Mouse (Mus musculus) layer of hippocampus, adult 9-11 months (tissue): ENCODE data around the gene Ccnjl.

Source experiments
- DNase-seq: peaks from one replicate; pipeline ENCODE4 v3.0.0; 2022

The Ccnjl gene

GRCm38 (mm10) chr11:43569595-43569994 is 41.0 kb downstream of the Ccnjl start:
- peak; percentile 52 for DNase-seq

DNA sequence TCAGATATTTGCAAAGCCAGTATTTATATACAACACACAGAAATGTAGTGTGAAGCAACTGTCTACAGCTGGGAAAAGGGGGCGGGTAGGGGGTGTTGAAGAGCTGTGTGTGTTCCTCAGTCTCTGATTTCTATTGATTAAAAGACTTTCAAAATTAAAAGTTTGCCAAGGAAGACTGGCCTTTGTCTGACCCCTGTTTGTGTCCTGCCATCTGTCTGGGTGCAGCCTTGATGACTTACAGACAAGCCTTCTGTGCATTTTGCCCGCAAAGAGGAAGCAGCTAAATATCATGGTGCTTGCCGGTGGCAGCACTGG is 46.4 kb downstream of the Ccnjl start:
- no peak for DNase-seq

GRCm38 (mm10) chr11:43575376-43576151 is 47.0 kb downstream of the Ccnjl start:
- DNase-seq = no peak

GRCm38 (mm10) chr11:43577713-43578478 is 49.3 kb downstream of the Ccnjl start:
- DNase-seq = no peak

GRCm38 (mm10) chr11:43585211-43586005 is 56.8 kb downstream of the Ccnjl start:
- peak; percentile 29 for DNase-seq

GRCm38 (mm10) chr11:43586324-43587090 is 57.9 kb downstream of the Ccnjl start, which contains the start of gene 4933415A04Rik:
Gene 4933415A04Rik, plus strand, starts transcription at chr11:43587040.
- DNase-seq = peak; percentile 61

GRCm38 (mm10) chr11:43589530-43590072 is 61.0 kb downstream of the Ccnjl start:
- DNase-seq = no peak

GRCm38 (mm10) chr11:43601440-43601839 is 72.9 kb downstream of the Ccnjl start, which contains the start of gene Fabp6:
Gene Fabp6, minus strand, starts transcription at chr11:43601540.
- DNase-seq = no peak

DNA sequence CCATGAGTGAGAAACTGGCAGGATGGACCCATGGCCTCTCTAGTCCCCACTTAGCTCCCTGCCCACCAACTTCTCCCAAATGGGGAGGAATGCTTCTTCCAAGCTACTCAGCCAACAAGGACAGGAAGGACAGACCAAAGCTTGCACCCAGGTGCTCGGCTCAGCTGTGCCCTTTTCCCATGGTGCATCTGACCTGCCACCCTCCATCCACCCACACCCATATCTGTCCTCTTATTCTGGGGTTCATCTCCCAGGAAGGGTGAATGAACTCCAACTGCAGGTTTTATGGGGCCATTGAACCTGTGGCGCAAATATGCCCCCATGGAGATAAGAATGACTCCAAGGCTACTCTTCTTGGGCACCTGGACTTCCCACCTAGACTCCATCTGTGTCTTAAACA is 75.6 kb downstream of the Ccnjl start:
- no peak for DNase-seq

DNA sequence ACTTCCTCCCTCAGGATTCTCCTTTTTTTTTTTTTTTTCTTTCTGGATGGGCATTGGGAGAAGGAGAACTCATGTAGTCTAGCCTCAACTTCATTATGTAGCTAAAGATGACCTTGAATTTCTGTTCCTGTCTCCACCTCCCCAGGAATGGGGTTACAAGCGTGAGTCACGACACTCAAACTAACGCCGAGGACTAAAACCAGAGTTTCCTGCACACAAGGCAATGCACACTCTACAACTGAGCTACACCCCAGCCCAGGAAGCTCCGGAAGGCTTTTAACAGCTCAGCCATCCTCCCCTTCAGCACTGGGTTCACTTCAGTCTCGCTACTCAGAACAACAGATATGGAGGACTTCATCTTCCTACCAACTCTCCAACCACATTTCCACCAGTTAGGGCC is 76.3 kb downstream of the Ccnjl start:
- DNase-seq = no peak

DNA sequence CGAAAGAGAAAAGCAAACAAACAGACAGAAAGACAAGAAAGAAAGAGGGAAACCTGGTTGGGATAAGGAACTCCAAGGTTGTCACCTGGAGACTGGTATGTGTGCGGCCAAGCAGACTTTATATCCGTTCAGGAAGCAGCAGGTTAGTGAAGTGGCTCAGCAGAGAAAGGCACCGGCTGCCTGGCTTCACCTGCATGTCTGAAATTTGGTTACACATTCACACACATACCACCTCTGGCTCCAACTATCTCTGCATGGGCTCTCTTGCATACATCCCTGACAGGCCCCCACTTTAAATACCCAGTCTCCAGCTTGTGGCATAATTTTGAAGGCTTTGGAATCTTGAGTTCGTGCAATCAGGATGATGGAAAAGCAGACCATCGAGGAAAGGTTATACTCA is 77.3 kb downstream of the Ccnjl start:
- DNase-seq = no peak

DNA sequence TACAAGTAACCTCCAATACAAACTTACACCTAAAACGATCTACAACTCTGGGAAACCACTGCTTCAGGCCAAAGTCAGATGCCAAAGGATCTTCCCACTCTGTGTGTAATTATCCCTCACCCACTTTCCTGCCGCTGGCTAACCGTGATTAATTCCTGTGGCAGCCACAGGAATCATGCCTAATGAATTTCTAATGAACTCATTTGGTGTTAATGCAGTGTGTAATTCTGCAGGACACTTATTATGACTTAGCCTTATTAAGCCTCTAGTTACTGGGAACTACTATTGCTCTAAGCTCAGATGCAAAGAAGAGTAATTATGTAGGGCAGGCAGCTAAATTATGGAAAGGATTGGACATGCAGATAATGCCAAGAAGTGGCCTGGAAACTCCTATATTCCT is 79.9 kb downstream of the Ccnjl start:
- DNase-seq = no peak

DNA sequence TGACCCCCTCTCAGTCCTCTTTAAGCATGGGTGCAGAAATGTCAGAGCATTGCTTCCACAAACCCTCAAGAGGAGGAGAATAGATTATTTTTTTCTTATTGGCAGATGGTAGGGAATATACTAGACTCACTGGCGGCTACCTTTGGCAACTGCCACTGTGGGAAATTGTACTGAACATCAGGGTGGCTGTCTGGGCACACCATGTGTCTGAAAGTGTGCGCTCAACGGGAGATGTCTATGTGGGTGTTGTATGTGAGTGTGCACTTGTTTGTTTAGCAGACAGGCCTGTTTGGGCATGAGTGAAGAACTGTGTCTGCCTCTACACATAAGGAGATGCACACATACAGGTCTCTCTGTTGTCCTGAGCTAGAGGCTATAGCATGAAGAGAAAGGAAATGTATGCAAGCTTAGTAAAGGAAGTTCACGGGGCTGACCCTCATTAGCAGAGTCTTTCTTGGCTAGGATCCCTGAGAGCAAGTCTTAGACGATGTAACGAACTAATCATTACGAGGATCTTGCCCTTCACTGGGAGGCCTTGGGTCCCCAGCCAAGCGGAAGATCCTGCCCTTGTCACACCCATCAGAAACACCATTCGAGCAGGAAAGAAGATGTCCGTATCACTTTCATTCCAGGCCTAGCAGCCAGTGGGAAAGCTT is 81.5 kb downstream of the Ccnjl start:
- DNase-seq = peak; percentile 73

- DNase-seq = no peak
Observed at GRCm38 (mm10) chr11:43610662-43611033, 82.1 kb downstream of the Ccnjl start.

GRCm38 (mm10) chr11:43612834-43613488 is 84.4 kb downstream of the Ccnjl start:
- peak; percentile 79 for DNase-seq

DNA sequence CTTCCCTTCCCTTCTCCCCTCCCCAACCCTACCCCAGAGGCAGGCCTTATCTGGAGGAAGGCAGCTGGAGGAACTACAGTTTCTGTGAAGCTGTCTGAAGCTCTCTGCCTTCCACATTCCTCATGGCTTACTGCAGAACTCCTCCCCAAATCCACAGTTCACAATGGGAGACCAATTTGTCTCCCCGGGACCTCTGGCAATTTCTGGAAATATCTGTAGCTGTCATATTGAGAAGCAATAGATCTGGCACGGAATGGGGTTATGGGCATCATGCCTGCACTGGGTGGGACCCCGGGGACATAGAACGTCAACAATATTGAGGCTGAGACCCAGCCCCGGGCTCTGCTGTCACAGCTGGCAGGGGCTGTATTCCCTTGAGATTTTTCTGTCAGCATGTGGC is 89.3 kb downstream of the Ccnjl start:
- DNase-seq = no peak

DNA sequence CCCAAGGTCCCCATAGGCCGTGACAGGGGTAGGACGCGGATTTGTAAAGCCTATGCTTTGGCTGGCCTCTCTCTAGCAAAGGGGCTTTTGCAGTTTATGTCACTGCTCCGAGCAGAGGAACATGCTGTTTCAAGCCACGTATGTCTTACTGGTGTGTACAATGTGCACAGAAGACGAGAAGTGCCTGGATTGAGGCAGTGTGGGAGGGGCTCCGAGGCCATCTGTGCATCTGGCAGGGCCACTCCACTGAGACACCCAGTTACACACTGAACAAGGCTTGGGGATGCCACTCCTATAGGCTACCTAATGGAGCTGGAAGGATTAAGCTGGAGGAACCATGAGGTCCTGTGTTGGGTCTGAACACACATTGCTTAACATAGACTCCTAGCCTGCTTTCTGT is 89.8 kb downstream of the Ccnjl start:
- no peak for DNase-seq

DNA sequence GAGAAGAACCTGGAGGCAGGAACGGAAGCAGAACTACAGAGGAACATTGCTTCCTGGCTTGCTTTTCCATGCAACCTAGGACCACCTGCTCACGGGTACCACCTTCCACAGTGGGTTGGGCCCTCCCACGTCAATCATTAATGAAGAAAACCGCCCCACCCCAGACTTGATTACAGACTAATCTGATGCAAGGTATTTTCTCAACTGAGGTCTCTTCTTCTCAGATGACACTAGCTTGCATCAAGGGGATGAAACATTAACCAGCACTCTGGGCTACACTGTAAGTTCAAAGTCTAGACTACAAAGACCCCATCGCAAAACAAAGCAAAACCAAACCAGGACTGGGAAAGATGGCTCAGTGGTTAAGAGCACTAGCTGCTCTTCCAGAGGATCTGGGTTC is 93.2 kb downstream of the Ccnjl start:
- DNase-seq = no peak

DNA sequence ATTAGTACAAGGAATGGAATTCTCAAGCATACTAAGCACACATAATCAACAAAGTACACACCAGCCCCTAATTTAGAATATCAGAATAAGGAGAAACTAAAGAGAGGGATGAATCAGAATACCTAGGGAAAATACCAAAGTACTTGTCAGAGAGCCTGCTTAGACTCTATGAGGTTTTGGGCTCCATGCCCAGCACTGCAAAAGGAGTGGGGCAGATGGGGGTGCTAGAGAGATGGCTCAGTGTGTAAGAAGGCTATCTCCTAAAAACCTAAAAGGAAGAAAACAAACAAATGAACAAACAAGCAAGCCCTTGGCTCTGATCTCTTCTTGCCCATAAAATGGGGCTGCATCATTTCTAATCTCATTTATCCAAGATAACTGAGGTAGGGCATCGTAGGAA is 95.8 kb downstream of the Ccnjl start:
- DNase-seq = no peak

GRCm38 (mm10) chr11:43626300-43626926 is 97.8 kb downstream of the Ccnjl start:
- peak; percentile 60 for DNase-seq
